Mouse (Mus musculus): Measurements from ENCODE around the gene Ddah1. TPM values are rescaled to one million over a fixed set of nuclear protein-coding genes. Genes with fewer than 3 reads are reported as not detected.

Gene Ddah1
- polyA plus RNA-seq, 1 experiment from 2014 or later = 41.9 TPM

GRCm38 (mm10) chr3:145798042-145798441 is 39.6 kb downstream of the Ddah1 start:
- no peaks in the 10 kb centered on the region for H3K27me3 ChIP-seq (ENCODE audit: poor library complexity, severe bottlenecking)
- H3K9me3 ChIP-seq = no peaks in the 10 kb centered on the region
- WGBS = 87% methylated on average over 10 of the region's 10 CpGs
- peaks cover 16% of the 10 kb centered on the region for H3K4me1 ChIP-seq
- no peak overlapping the region for H3K4me3 ChIP-seq
- peak overlapping the region; percentile 3; the same call in 1 of the 2 replicates for H3K27ac ChIP-seq
- DNase-seq (ENCODE audit: extremely low spot score, low spot score) = no peak
- H3K36me3 ChIP-seq (replicated peaks) = no peaks in the 10 kb centered on the region

GRCm38 (mm10) chr3:145798751-145799188 is 40.3 kb downstream of the Ddah1 start:
- Histone ChIP-seq H3K9me3 (no peaks in the 10 kb centered on the region), H3K4me3 (no peak overlapping the region), H3K27me3 (ENCODE audit: poor library complexity, severe bottlenecking) (no peaks in the 10 kb centered on the region), H3K36me3 (replicated peaks) (no peaks in the 10 kb centered on the region), H3K4me1 (peaks cover 16% of the 10 kb centered on the region), H3K27ac (0 out of 2 replicates have a peak overlapping the region, but pooled peaks have one; percentile 26)
- WGBS = 69% methylated on average over 6 of the region's 6 CpGs
- DNase-seq (ENCODE audit: extremely low spot score, low spot score) = no peak

GRCm38 (mm10) chr3:145799365-145799764 is 40.9 kb downstream of the Ddah1 start:
- no peaks in the 10 kb centered on the region for H3K9me3 ChIP-seq
- 0 out of 2 replicates have a peak overlapping the region, but pooled peaks have one; percentile 2 for H3K27ac ChIP-seq
- WGBS = 87% methylated on average over 3 of the region's 3 CpGs
- no peaks in the 10 kb centered on the region for H3K27me3 ChIP-seq (ENCODE audit: poor library complexity, severe bottlenecking)
- H3K36me3 ChIP-seq (replicated peaks) = no peaks in the 10 kb centered on the region
- peaks cover 16% of the 10 kb centered on the region for H3K4me1 ChIP-seq
- H3K4me3 ChIP-seq = no peak overlapping the region
- DNase-seq (ENCODE audit: extremely low spot score, low spot score) = no peak

- no peaks in the 10 kb centered on the region for H3K9me3 ChIP-seq
- 93% methylated on average over 6 of the region's 6 CpGs for WGBS
- H3K36me3 ChIP-seq (replicated peaks) = no peaks in the 10 kb centered on the region
- H3K4me3 ChIP-seq = no peak overlapping the region
- no peaks in the 10 kb centered on the region for H3K27me3 ChIP-seq (ENCODE audit: poor library complexity, severe bottlenecking)
- H3K4me1 ChIP-seq = peaks cover 42% of the 10 kb centered on the region
- no peak overlapping the region for H3K27ac ChIP-seq
- DNase-seq (ENCODE audit: extremely low spot score, low spot score) = no peak
Observed at GRCm38 (mm10) chr3:145802106-145802505, 43.6 kb downstream of the Ddah1 start.

- WGBS = 25% methylated on average over 4 of the region's 4 CpGs
- no peak for DNase-seq (ENCODE audit: extremely low spot score, low spot score)
- no peaks in the 10 kb centered on the region for H3K27me3 ChIP-seq (ENCODE audit: poor library complexity, severe bottlenecking)
- no peaks in the 10 kb centered on the region for H3K9me3 ChIP-seq
- no peaks in the 10 kb centered on the region for H3K36me3 ChIP-seq (replicated peaks)
- peak overlapping the region; percentile 51 for H3K27ac ChIP-seq
- H3K4me3 ChIP-seq = no peak overlapping the region; the same call in 1 of the 2 replicates
- H3K4me1 ChIP-seq = peaks cover 26% of the 10 kb centered on the region
Observed at GRCm38 (mm10) chr3:145805848-145806247, 47.4 kb downstream of the Ddah1 start.

GRCm38 (mm10) chr3:145806502-145806901 is 48.0 kb downstream of the Ddah1 start:
- H3K4me3 ChIP-seq = peak overlapping the region; percentile 2; the same call in 1 of the 2 replicates
- H3K9me3 ChIP-seq = no peaks in the 10 kb centered on the region
- DNase-seq (ENCODE audit: extremely low spot score, low spot score) = no peak
- H3K27ac ChIP-seq = peak overlapping the region; percentile 51
- 14% methylated on average over 5 of the region's 5 CpGs for WGBS
- H3K27me3 ChIP-seq (ENCODE audit: poor library complexity, severe bottlenecking) = no peaks in the 10 kb centered on the region
- H3K4me1 ChIP-seq = peaks cover 26% of the 10 kb centered on the region
- H3K36me3 ChIP-seq (replicated peaks) = no peaks in the 10 kb centered on the region

GRCm38 (mm10) chr3:145816807-145817206 is 58.3 kb downstream of the Ddah1 start:
- Histone ChIP-seq H3K4me3 (no peak overlapping the region), H3K4me1 (peaks cover 21% of the 10 kb centered on the region), H3K36me3 (replicated peaks) (0 out of 2 replicates have a peak, but pooled peaks cover 3% of the 10 kb centered on the region), H3K27ac (peak overlapping the region; percentile 70), H3K9me3 (no peaks in the 10 kb centered on the region; the same call in 1 of the 2 replicates), H3K27me3 (ENCODE audit: poor library complexity, severe bottlenecking) (no peaks in the 10 kb centered on the region)
- 98% methylated on average over 1 of the region's 1 CpGs for WGBS
- DNase-seq (ENCODE audit: extremely low spot score, low spot score) = no peak

- H3K4me1 ChIP-seq = peaks cover 24% of the 10 kb centered on the region
- H3K9me3 ChIP-seq = no peaks in the 10 kb centered on the region; the same call in 1 of the 2 replicates
- 67% methylated on average over 6 of the region's 6 CpGs for WGBS
- DNase-seq (ENCODE audit: extremely low spot score, low spot score) = no peak
- no peak overlapping the region for H3K4me3 ChIP-seq
- H3K27me3 ChIP-seq (ENCODE audit: poor library complexity, severe bottlenecking) = no peaks in the 10 kb centered on the region
- peak overlapping the region; percentile 70 for H3K27ac ChIP-seq
- peaks cover 3% of the 10 kb centered on the region; the same call in 1 of the 2 replicates for H3K36me3 ChIP-seq (replicated peaks)
Observed at GRCm38 (mm10) chr3:145817276-145817675, 58.8 kb downstream of the Ddah1 start.

GRCm38 (mm10) chr3:145820439-145820838 is 62.0 kb downstream of the Ddah1 start:
- Histone ChIP-seq H3K36me3 (replicated peaks) (peaks cover 3% of the 10 kb centered on the region; the same call in 1 of the 2 replicates), H3K4me3 (no peak overlapping the region), H3K4me1 (peaks cover 48% of the 10 kb centered on the region), H3K27ac (no peak overlapping the region), H3K9me3 (no peaks in the 10 kb centered on the region; the same call in 1 of the 2 replicates), H3K27me3 (ENCODE audit: poor library complexity, severe bottlenecking) (no peaks in the 10 kb centered on the region)
- no peak for DNase-seq (ENCODE audit: extremely low spot score, low spot score)
- WGBS = 86% methylated on average over 2 of the region's 2 CpGs

- no peaks in the 10 kb centered on the region for H3K27me3 ChIP-seq (ENCODE audit: poor library complexity, severe bottlenecking)
- H3K9me3 ChIP-seq = no peaks in the 10 kb centered on the region; the same call in 1 of the 2 replicates
- peaks cover 53% of the 10 kb centered on the region for H3K4me1 ChIP-seq
- WGBS = 89% methylated on average over 2 of the region's 2 CpGs
- H3K36me3 ChIP-seq (replicated peaks) = peaks cover 3% of the 10 kb centered on the region; the same call in 1 of the 2 replicates
- no peak for DNase-seq (ENCODE audit: extremely low spot score, low spot score)
- H3K4me3 ChIP-seq = no peak overlapping the region
- no peak overlapping the region for H3K27ac ChIP-seq
Observed at GRCm38 (mm10) chr3:145820938-145821337, 62.5 kb downstream of the Ddah1 start.

- no peak for DNase-seq (ENCODE audit: extremely low spot score, low spot score)
- H3K27me3 ChIP-seq (ENCODE audit: poor library complexity, severe bottlenecking) = no peaks in the 10 kb centered on the region
- H3K4me1 ChIP-seq = peaks cover 57% of the 10 kb centered on the region
Observed at GRCm38 (mm10) chr3:145822201-145822600, 63.7 kb downstream of the Ddah1 start.

GRCm38 (mm10) chr3:145823661-145824060 is 65.2 kb downstream of the Ddah1 start:
- no peak overlapping the region for H3K4me3 ChIP-seq
- H3K9me3 ChIP-seq = no peaks in the 10 kb centered on the region; the same call in 1 of the 2 replicates
- no peak for DNase-seq (ENCODE audit: extremely low spot score, low spot score)
- H3K36me3 ChIP-seq (replicated peaks) = peaks cover 3% of the 10 kb centered on the region; the same call in 1 of the 2 replicates
- H3K27ac ChIP-seq = no peak overlapping the region
- WGBS = 86% methylated on average over 4 of the region's 4 CpGs
- H3K27me3 ChIP-seq (ENCODE audit: poor library complexity, severe bottlenecking) = no peaks in the 10 kb centered on the region
- peaks cover 66% of the 10 kb centered on the region for H3K4me1 ChIP-seq

More at GRCm38 (mm10) chr3:145822201-145822600, 63.7 kb downstream of the Ddah1 start:
- peaks cover 3% of the 10 kb centered on the region; the same call in 1 of the 2 replicates for H3K36me3 ChIP-seq (replicated peaks)
- WGBS = 89% methylated on average over 4 of the region's 4 CpGs
- no peak overlapping the region for H3K4me3 ChIP-seq
- no peak overlapping the region for H3K27ac ChIP-seq
- H3K9me3 ChIP-seq = no peaks in the 10 kb centered on the region; the same call in 1 of the 2 replicates

GRCm38 (mm10) chr3:145825416-145826055 is 67.1 kb downstream of the Ddah1 start:
- WGBS = 51% methylated on average over 11 of the region's 11 CpGs
- Histone ChIP-seq H3K4me1 (peaks cover 66% of the 10 kb centered on the region), H3K36me3 (replicated peaks) (peaks cover 3% of the 10 kb centered on the region; the same call in 1 of the 2 replicates), H3K27me3 (ENCODE audit: poor library complexity, severe bottlenecking) (no peaks in the 10 kb centered on the region), H3K4me3 (no peak overlapping the region), H3K27ac (no peak overlapping the region), H3K9me3 (no peaks in the 10 kb centered on the region; the same call in 1 of the 2 replicates)
- no peak for DNase-seq (ENCODE audit: extremely low spot score, low spot score)
